Mouse (Mus musculus): ENCODE measurements around the gene Vcp. TPM values are rescaled to one million over a fixed set of nuclear protein-coding genes. Genes with fewer than 3 reads are reported as not detected.

The Vcp gene
- polyA plus RNA-seq, 1 experiment from 2014 or later = 498 TPM

GRCm38 (mm10) chr4:42948527-42948926, 51.8 kb downstream of the Vcp start:
- no peak overlapping the region; the same call in 1 of the 2 replicates for H3K4me2 ChIP-seq (ENCODE audit: low read length)
- 35% methylated on average over 12 of the region's 13 CpGs for WGBS
- ATAC-seq = no peak
- no peaks in the 10 kb centered on the region for H3K36me3 ChIP-seq (ENCODE audit: control insufficient read depth, insufficient read depth, low read length)
- H3K9me3 ChIP-seq (replicated peaks; ENCODE audit: control insufficient read depth, low read length, poor library complexity, severe bottlenecking) = no peaks in the 10 kb centered on the region
- H3K9ac ChIP-seq (ENCODE audit: low read depth, low read length) = no peak overlapping the region
- peak overlapping the region; percentile 76 for H3K27ac ChIP-seq (ENCODE audit: low read length)
- H3K27me3 ChIP-seq (ENCODE audit: control insufficient read depth, insufficient read depth, low read depth, low read length) = no peaks in the 10 kb centered on the region
- peaks cover 54% of the 10 kb centered on the region for H3K4me1 ChIP-seq (ENCODE audit: control insufficient read depth, insufficient read depth, low read length)
- H3K4me3 ChIP-seq (ENCODE audit: low read depth, low read length) = no peak overlapping the region

- peak overlapping the region; percentile 44 for H3K4me2 ChIP-seq (ENCODE audit: low read length)
- ATAC-seq = peak; percentile 57
- 14% methylated on average over 10 of the region's 10 CpGs for WGBS
- no peaks in the 10 kb centered on the region for H3K36me3 ChIP-seq (ENCODE audit: control insufficient read depth, insufficient read depth, low read length)
- H3K4me1 ChIP-seq (ENCODE audit: control insufficient read depth, insufficient read depth, low read length) = peaks cover 37% of the 10 kb centered on the region
- no peaks in the 10 kb centered on the region for H3K27me3 ChIP-seq (ENCODE audit: control insufficient read depth, insufficient read depth, low read depth, low read length)
- peak overlapping the region; percentile 93 for H3K27ac ChIP-seq (ENCODE audit: low read length)
- H3K9me3 ChIP-seq (replicated peaks; ENCODE audit: control insufficient read depth, low read length, poor library complexity, severe bottlenecking) = no peaks in the 10 kb centered on the region
- H3K9ac ChIP-seq (ENCODE audit: low read depth, low read length) = peak overlapping the region; percentile 37; the same call in 1 of the 2 replicates
- H3K4me3 ChIP-seq (ENCODE audit: low read depth, low read length) = no peak overlapping the region; the same call in 1 of the 2 replicates
Observed at GRCm38 (mm10) chr4:42946733-42947290, 53.5 kb downstream of the Vcp start.

GRCm38 (mm10) chr4:42945952-42946351, 54.4 kb downstream of the Vcp start:
- Histone ChIP-seq H3K4me2 (ENCODE audit: low read length) (peak overlapping the region; percentile 44), H3K9me3 (replicated peaks; ENCODE audit: control insufficient read depth, low read length, poor library complexity, severe bottlenecking) (no peaks in the 10 kb centered on the region), H3K4me3 (ENCODE audit: low read depth, low read length) (no peak overlapping the region), H3K36me3 (ENCODE audit: control insufficient read depth, insufficient read depth, low read length) (no peaks in the 10 kb centered on the region), H3K4me1 (ENCODE audit: control insufficient read depth, insufficient read depth, low read length) (peaks cover 30% of the 10 kb centered on the region), H3K9ac (ENCODE audit: low read depth, low read length) (peak overlapping the region; percentile 37; the same call in 1 of the 2 replicates), H3K27ac (ENCODE audit: low read length) (peak overlapping the region; percentile 93), H3K27me3 (ENCODE audit: control insufficient read depth, insufficient read depth, low read depth, low read length) (no peaks in the 10 kb centered on the region)
- ATAC-seq = no peak
- 4% methylated on average over 5 of the region's 5 CpGs for WGBS

- WGBS = 86% methylated on average over 3 of the region's 3 CpGs
- H3K4me1 ChIP-seq (ENCODE audit: control insufficient read depth, insufficient read depth, low read length) = peaks cover 30% of the 10 kb centered on the region
Observed at GRCm38 (mm10) chr4:42945445-42945844, 54.9 kb downstream of the Vcp start.

GRCm38 (mm10) chr4:42945043-42945442, 55.3 kb downstream of the Vcp start:
- H3K27me3 ChIP-seq (ENCODE audit: control insufficient read depth, insufficient read depth, low read depth, low read length) = no peaks in the 10 kb centered on the region
- H3K4me2 ChIP-seq (ENCODE audit: low read length) = no peak overlapping the region
- H3K4me3 ChIP-seq (ENCODE audit: low read depth, low read length) = no peak overlapping the region
- no peaks in the 10 kb centered on the region for H3K9me3 ChIP-seq (replicated peaks; ENCODE audit: control insufficient read depth, low read length, poor library complexity, severe bottlenecking)
- 0 out of 2 replicates have a peak, but pooled peaks cover 3% of the 10 kb centered on the region for H3K36me3 ChIP-seq (ENCODE audit: control insufficient read depth, insufficient read depth, low read length)
- 14% methylated on average over 6 of the region's 6 CpGs for WGBS
- ATAC-seq = no peak
- no peak overlapping the region for H3K27ac ChIP-seq (ENCODE audit: low read length)
- H3K9ac ChIP-seq (ENCODE audit: low read depth, low read length) = no peak overlapping the region
- peaks cover 30% of the 10 kb centered on the region for H3K4me1 ChIP-seq (ENCODE audit: control insufficient read depth, insufficient read depth, low read length)

More at GRCm38 (mm10) chr4:42945445-42945844, 54.9 kb downstream of the Vcp start:
- H3K27me3 ChIP-seq (ENCODE audit: control insufficient read depth, insufficient read depth, low read depth, low read length) = no peaks in the 10 kb centered on the region
- H3K9me3 ChIP-seq (replicated peaks; ENCODE audit: control insufficient read depth, low read length, poor library complexity, severe bottlenecking) = no peaks in the 10 kb centered on the region
- no peaks in the 10 kb centered on the region for H3K36me3 ChIP-seq (ENCODE audit: control insufficient read depth, insufficient read depth, low read length)
- no peak overlapping the region for H3K4me3 ChIP-seq (ENCODE audit: low read depth, low read length)
- H3K4me2 ChIP-seq (ENCODE audit: low read length) = no peak overlapping the region
- H3K27ac ChIP-seq (ENCODE audit: low read length) = 0 out of 2 replicates have a peak overlapping the region, but pooled peaks have one; percentile 5
- no peak overlapping the region for H3K9ac ChIP-seq (ENCODE audit: low read depth, low read length)
- no peak for ATAC-seq

GRCm38 (mm10) chr4:42944185-42944584, 56.1 kb downstream of the Vcp start:
- H3K9me3 ChIP-seq (replicated peaks; ENCODE audit: control insufficient read depth, low read length, poor library complexity, severe bottlenecking) = no peaks in the 10 kb centered on the region
- H3K4me1 ChIP-seq (ENCODE audit: control insufficient read depth, insufficient read depth, low read length) = peaks cover 28% of the 10 kb centered on the region
- no peak for ATAC-seq
- H3K4me3 ChIP-seq (ENCODE audit: low read depth, low read length) = no peak overlapping the region
- no peaks in the 10 kb centered on the region for H3K27me3 ChIP-seq (ENCODE audit: control insufficient read depth, insufficient read depth, low read depth, low read length)
- H3K36me3 ChIP-seq (ENCODE audit: control insufficient read depth, insufficient read depth, low read length) = peaks cover 4% of the 10 kb centered on the region; the same call in 1 of the 2 replicates
- no peak overlapping the region for H3K9ac ChIP-seq (ENCODE audit: low read depth, low read length)
- whole genome bisulfite sequencing = 93% methylated on average over 9 of the region's 9 CpGs
- H3K27ac ChIP-seq (ENCODE audit: low read length) = no peak overlapping the region
- H3K4me2 ChIP-seq (ENCODE audit: low read length) = no peak overlapping the region

- H3K4me1 ChIP-seq (ENCODE audit: control insufficient read depth, insufficient read depth, low read length) = peaks cover 20% of the 10 kb centered on the region
- H3K4me2 ChIP-seq (ENCODE audit: low read length) = no peak overlapping the region
- no peaks in the 10 kb centered on the region for H3K9me3 ChIP-seq (replicated peaks; ENCODE audit: control insufficient read depth, low read length, poor library complexity, severe bottlenecking)
- H3K27me3 ChIP-seq (ENCODE audit: control insufficient read depth, insufficient read depth, low read depth, low read length) = no peaks in the 10 kb centered on the region
- no peak for ATAC-seq
- no peak overlapping the region for H3K4me3 ChIP-seq (ENCODE audit: low read depth, low read length)
- 58% methylated on average over 5 of the region's 5 CpGs for WGBS
- peaks cover 9% of the 10 kb centered on the region for H3K36me3 ChIP-seq (ENCODE audit: control insufficient read depth, insufficient read depth, low read length)
- no peak overlapping the region for H3K27ac ChIP-seq (ENCODE audit: low read length)
- no peak overlapping the region for H3K9ac ChIP-seq (ENCODE audit: low read depth, low read length)
Observed at GRCm38 (mm10) chr4:42943341-42943740, 57.0 kb downstream of the Vcp start.

GRCm38 (mm10) chr4:42941396-42941795, 58.9 kb downstream of the Vcp start:
- no peak for ATAC-seq
- Histone ChIP-seq H3K36me3 (ENCODE audit: control insufficient read depth, insufficient read depth, low read length) (peaks cover 9% of the 10 kb centered on the region), H3K27ac (ENCODE audit: low read length) (no peak overlapping the region), H3K9ac (ENCODE audit: low read depth, low read length) (no peak overlapping the region), H3K27me3 (ENCODE audit: control insufficient read depth, insufficient read depth, low read depth, low read length) (no peaks in the 10 kb centered on the region), H3K4me3 (ENCODE audit: low read depth, low read length) (no peak overlapping the region), H3K4me1 (ENCODE audit: control insufficient read depth, insufficient read depth, low read length) (peaks cover 5% of the 10 kb centered on the region), H3K4me2 (ENCODE audit: low read length) (no peak overlapping the region), H3K9me3 (replicated peaks; ENCODE audit: control insufficient read depth, low read length, poor library complexity, severe bottlenecking) (no peaks in the 10 kb centered on the region)
- 50% methylated on average over 7 of the region's 7 CpGs for WGBS

GRCm38 (mm10) chr4:42933630-42934029, 66.7 kb downstream of the Vcp start:
- WGBS = 9% methylated on average over 22 of the region's 22 CpGs
- Histone ChIP-seq H3K27ac (ENCODE audit: low read length) (no peak overlapping the region), H3K4me3 (ENCODE audit: low read depth, low read length) (no peak overlapping the region), H3K9ac (ENCODE audit: low read depth, low read length) (no peak overlapping the region), H3K4me2 (ENCODE audit: low read length) (peak overlapping the region; percentile 32), H3K27me3 (ENCODE audit: control insufficient read depth, insufficient read depth, low read depth, low read length) (no peaks in the 10 kb centered on the region), H3K9me3 (replicated peaks; ENCODE audit: control insufficient read depth, low read length, poor library complexity, severe bottlenecking) (no peaks in the 10 kb centered on the region), H3K36me3 (ENCODE audit: control insufficient read depth, insufficient read depth, low read length) (no peaks in the 10 kb centered on the region; the same call in 1 of the 2 replicates), H3K4me1 (ENCODE audit: control insufficient read depth, insufficient read depth, low read length) (peaks cover 5% of the 10 kb centered on the region; the same call in 1 of the 2 replicates)
- ATAC-seq = peak; percentile 64; the same call in 1 of the 2 replicates
